Mouse (Mus musculus) liver, adult 2 months (tissue): Measurements from ENCODE around the gene Urb2. TPM values are rescaled to one million over a fixed set of nuclear protein-coding genes. Genes with fewer than 3 reads are reported as not detected.
"Not testable (repeated sequence)": the region's sequence is repeated elsewhere in the genome, so short reads cannot be mapped to it uniquely, and the experiment has no call there.

Source experiments
- DNase-seq: peaks from one replicate; pipeline ENCODE4 v3.0.0-alpha.2; 2011; ENCODE audit warnings: low read depth, low spot score; ENCODE audit errors: extremely low read depth
- H3K27ac ChIP-seq: fragments of 200-500 bp; replicated peaks from 2 replicates; pipeline ENCODE4 v1.5.1; 2012; ENCODE audit warnings: low read depth, mild to moderate bottlenecking, control low read depth, inconsistent platforms, low read length; ENCODE audit not compliant: insufficient read depth
- H3K27me3 ChIP-seq: fragments of 200-500 bp; 2 replicates; pipeline ENCODE4 v1.6.1; 2012; ENCODE audit warnings: mild to moderate bottlenecking, moderate library complexity, low read length, inconsistent platforms; ENCODE audit not compliant: control insufficient read depth, insufficient read depth
- H3K36me3 ChIP-seq: fragments of 200-500 bp; 2 replicates; pipeline ENCODE4 v1.6.1; 2012; ENCODE audit warnings: low read length, inconsistent platforms; ENCODE audit not compliant: control insufficient read depth, insufficient read depth
- H3K4me1 ChIP-seq: fragments of 200-500 bp; 2 replicates; pipeline ENCODE4 v1.6.1; 2011; ENCODE audit warnings: low read length; ENCODE audit not compliant: control insufficient read depth, insufficient read depth
- H3K4me3 ChIP-seq: fragments of 200-500 bp; 2 replicates; pipeline ENCODE4 v1.5.1; 2011; ENCODE audit warnings: low read depth, mild to moderate bottlenecking, control low read depth, low read length, moderate library complexity; ENCODE audit not compliant: insufficient read depth
- H3K79me2 ChIP-seq: fragments of 200-500 bp; 2 replicates; pipeline ENCODE4 v1.6.1; 2012; ENCODE audit warnings: inconsistent platforms, mild to moderate bottlenecking, low read length, moderate library complexity; ENCODE audit not compliant: control insufficient read depth, insufficient read depth
- H3K9ac ChIP-seq: fragments of 200-500 bp; 2 replicates; pipeline ENCODE4 v1.6.1; 2012; ENCODE audit warnings: low read depth, mild to moderate bottlenecking, control low read depth, inconsistent platforms, low read length
- CTCF ChIP-seq: fragments of 200-500 bp; IDR thresholded peaks from 2 replicates; pipeline ENCODE4 v1.5.1; 2011; ENCODE audit warnings: low read depth, low read length, control low read depth
- POLR2A ChIP-seq: fragments of 200-500 bp; IDR thresholded peaks from 2 replicates; pipeline ENCODE4 v1.6.1; 2011; ENCODE audit warnings: low read length, control low read depth; ENCODE audit not compliant: insufficient read depth; ENCODE audit errors: extremely low read depth
- WGBS: fragments of 180-500 bp; shearing (Covaris S2); methylation state at CpG from one replicate; pipeline ENCODE4 v1.1.7; 2018; 5-methylcytosine and 5-hydroxymethylcytosine counted together
- polyA plus RNA-seq: library from polyadenylated mRNA; depleted of rRNA; stranded (reverse); fragments of >200 nt; gene quantifications from 2 replicates; pipeline ENCODE4 v1.2.3, GENCODE M21; 2012
- total RNA-seq: library from RNA; depleted of rRNA; stranded (reverse); fragments of >200 nt; gene quantifications from 2 replicates; pipeline ENCODE4 v1.2.3, GENCODE M21; 2014

Gene Urb2
- total and polyA plus RNA-seq, 2 experiments, result 2.7 to 3.6 TPM

- Histone ChIP-seq H3K9ac (peak overlapping the region; percentile 97), H3K36me3 (peaks cover 2% of the 10 kb centered on the region; the same call in 1 of the 2 replicates), H3K79me2 (peaks cover 34% of the 10 kb centered on the region), H3K27ac (peak overlapping the region; percentile 96), H3K4me3 (peak overlapping the region; percentile 93), H3K27me3 (no peaks in the 10 kb centered on the region), H3K4me1 (peaks cover 10% of the 10 kb centered on the region)
- TF ChIP-seq POLR2A (no peak), CTCF (no peak)
- WGBS, result 3% methylated on average over 66 of the region's 87 CpGs
- DNase-seq, result peak; percentile 49
These were observed 670 bp upstream of the Urb2 start for GRCm38 (mm10) chr8:124020439-124021236.

DNA sequence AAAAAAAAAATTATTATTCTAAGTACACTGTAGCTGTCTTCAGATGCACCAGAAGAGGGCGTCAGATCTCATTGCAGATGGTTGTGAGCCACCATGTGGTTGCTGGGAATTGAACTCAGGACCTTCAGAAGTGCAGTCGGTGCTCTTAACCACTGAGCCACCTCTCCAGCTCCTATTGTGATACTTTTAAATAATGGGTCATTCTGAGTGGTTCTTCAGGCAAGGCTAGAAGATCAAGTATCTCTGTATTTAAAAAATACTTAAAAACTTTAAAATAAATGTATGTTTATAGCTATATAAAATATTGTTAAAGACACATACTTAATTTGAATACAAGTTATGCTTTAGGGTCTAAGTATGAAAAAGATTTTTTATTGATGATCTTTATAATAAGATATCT is 5.0 kb downstream of the Urb2 start:
- H3K4me1 ChIP-seq, H3K4me3 ChIP-seq, DNase-seq, H3K27ac ChIP-seq, H3K27me3 ChIP-seq, H3K9ac ChIP-seq: not testable (repeated sequence)
- peaks cover 22% of the 10 kb centered on the region for H3K36me3 ChIP-seq
- peaks cover 12% of the 10 kb centered on the region; the same call in 1 of the 2 replicates for H3K79me2 ChIP-seq
- 90% methylated on average over 2 of the region's 2 CpGs for WGBS

DNA sequence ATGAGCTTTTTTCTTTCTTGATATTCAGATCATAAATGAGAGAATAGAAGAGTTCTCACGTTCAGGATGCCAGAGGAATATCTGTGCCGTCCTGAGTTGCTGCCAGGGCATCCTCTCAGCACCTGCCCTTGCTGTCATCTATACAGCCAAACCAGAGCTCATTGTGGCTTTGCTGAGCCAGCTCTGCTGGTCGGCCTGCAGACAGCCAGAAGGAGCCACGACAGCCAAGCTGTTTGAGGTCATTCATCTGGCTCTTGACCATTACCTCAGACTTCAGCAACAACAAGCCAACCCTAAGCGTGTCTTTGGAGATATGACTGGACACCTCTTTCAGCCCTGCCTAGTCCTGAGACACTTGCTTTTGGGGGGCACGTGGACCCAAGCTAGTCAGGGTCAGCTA is 6.5 kb downstream of the Urb2 start:
- TF ChIP-seq POLR2A (no peak), CTCF (no peak)
- no peak for DNase-seq
- Histone ChIP-seq H3K36me3 (peaks cover 24% of the 10 kb centered on the region), H3K9ac (no peak overlapping the region), H3K79me2 (peaks cover 5% of the 10 kb centered on the region; the same call in 1 of the 2 replicates), H3K27me3 (no peaks in the 10 kb centered on the region), H3K4me1 (no peaks in the 10 kb centered on the region), H3K27ac (no peak overlapping the region), H3K4me3 (no peak overlapping the region)
- 94% methylated on average over 6 of the region's 6 CpGs for WGBS

- no peak for TF ChIP-seq POLR2A
- TF ChIP-seq CTCF, result 0 out of 2 replicates have a peak, but pooled peaks have one; percentile 2
- H3K4me1 ChIP-seq, result no peaks in the 10 kb centered on the region
- H3K9ac ChIP-seq, result no peak overlapping the region
- no peak overlapping the region for H3K27ac ChIP-seq
- no peaks in the 10 kb centered on the region for H3K27me3 ChIP-seq
- H3K36me3 ChIP-seq, result peaks cover 40% of the 10 kb centered on the region
- no peak overlapping the region for H3K4me3 ChIP-seq
- WGBS, result 53% methylated on average over 5 of the region's 5 CpGs
- DNase-seq, result no peak
- no peaks in the 10 kb centered on the region for H3K79me2 ChIP-seq
These were observed 12.1 kb downstream of the Urb2 start for GRCm38 (mm10) chr8:124033400-124033799.

DNA sequence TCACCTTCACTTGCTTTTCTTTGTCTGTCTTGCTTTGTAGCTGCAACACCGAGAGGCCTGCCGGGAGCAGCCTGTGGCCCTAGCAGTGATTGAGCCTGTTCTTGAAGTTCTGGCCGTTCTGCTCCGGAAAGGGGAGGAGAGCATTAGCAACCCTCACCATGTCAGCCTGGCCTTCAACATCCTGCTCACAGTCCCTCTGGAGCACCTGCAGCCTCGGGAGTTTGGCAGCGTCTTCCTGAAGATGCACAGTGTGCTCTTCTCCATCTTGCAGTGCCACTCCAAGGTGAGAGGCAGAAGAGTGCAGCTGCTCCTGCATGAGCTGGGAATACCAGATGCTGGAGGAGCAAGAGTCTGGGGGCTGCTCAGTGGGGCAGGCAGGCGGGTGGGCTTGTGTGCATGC is 16.8 kb downstream of the Urb2 start:
- WGBS, result 92% methylated on average over 7 of the region's 7 CpGs

GRCm38 (mm10) chr8:124039351-124039750 is 18.0 kb downstream of the Urb2 start:
- H3K27ac ChIP-seq, result no peak overlapping the region

More for the DNA sequence above, 16.8 kb downstream of the Urb2 start:
- Histone ChIP-seq H3K4me1 (no peaks in the 10 kb centered on the region), H3K9ac (no peak overlapping the region), H3K79me2 (no peaks in the 10 kb centered on the region), H3K4me3 (no peak overlapping the region), H3K27me3 (no peaks in the 10 kb centered on the region), H3K36me3 (peaks cover 50% of the 10 kb centered on the region), H3K27ac (no peak overlapping the region)
- TF ChIP-seq CTCF (no peak), POLR2A (no peak)
- no peak for DNase-seq

More at GRCm38 (mm10) chr8:124039351-124039750, 18.0 kb downstream of the Urb2 start:
- 89% methylated on average over 4 of the region's 4 CpGs for WGBS
- TF ChIP-seq CTCF (no peak), POLR2A (no peak)
- DNase-seq, result no peak
- Histone ChIP-seq H3K4me3 (no peak overlapping the region), H3K9ac (no peak overlapping the region), H3K4me1 (no peaks in the 10 kb centered on the region), H3K79me2 (no peaks in the 10 kb centered on the region), H3K36me3 (peaks cover 50% of the 10 kb centered on the region), H3K27me3 (no peaks in the 10 kb centered on the region)
